Mouse (Mus musculus): ENCODE data around the gene Prpf6. TPM values are rescaled to one million over a fixed set of nuclear protein-coding genes. Genes with fewer than 3 reads are reported as not detected.

The Prpf6 gene
- total RNA-seq, 2 experiments from 2014 or later: 61.8 to 66.9 TPM

DNA sequence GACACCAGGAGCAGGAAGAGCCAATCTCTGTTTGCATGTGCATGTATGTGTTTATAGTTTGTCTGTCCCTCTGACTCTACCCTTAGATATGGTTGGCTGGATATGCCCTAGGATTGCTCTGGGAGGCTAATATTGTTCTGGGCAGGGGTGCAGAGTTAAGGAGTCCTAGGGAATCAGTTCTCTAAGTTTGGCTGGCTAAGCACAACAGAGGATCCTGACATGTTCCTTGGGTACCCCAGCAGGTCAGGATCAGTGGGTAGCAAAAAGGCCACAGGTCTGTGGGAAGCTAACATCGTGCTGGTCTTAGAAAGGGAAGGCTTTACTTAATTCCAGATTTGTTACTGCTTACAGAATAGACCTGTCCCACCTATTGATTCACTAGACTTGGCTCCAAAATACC is 12.0 kb upstream of the Prpf6 start:
- no peak for DNase-seq

DNA sequence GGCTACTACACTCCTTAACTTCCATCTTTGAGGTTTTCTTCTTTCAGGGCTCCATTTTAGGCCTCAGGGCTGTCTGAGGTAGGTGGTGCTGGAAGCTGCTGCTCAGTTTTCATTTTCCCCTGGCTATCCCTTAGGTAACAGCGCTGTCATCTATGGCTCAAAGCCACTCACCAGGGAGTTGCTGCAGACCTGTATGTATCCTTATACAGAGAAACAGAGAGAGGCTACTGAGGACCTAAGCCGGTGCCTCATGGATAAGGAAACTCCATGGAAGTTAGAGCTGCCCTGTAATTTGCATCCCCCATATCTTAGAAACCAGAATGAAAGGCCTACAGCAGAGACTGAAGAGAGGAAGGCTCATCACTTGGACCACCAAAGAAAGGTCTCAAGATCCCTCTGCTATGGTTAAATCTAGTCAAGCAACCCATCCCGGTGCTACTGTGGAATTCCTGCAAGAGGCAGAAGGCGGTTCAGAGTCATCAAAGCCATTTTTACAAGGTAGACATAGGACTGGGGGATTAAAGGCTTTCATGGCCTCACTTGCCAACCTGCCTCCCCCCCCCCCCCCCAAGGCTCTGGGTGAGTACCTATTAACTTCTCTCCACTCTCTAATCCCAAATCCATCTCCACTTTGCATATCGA is 11.4 kb upstream of the Prpf6 start:
- DNase-seq: no peak

DNA sequence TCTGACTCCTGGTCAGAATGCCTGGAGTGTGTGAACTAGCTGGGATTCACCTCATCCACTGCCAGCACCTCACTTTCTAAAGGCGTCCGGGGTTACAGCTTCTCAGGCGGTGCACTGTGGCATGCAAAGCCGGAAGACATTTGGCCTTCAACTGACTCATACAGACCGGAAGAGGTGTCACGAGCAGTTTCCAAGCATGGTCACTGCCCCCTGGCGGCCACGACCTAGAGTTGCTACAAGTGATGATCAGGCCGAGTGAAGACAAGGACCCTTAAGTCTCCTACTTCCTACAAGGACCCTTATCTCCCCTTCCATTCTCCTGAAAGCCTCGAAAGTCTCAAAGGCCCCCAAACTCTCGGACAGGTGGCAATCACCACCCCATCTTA is 10.7 kb upstream of the Prpf6 start:
- peak; percentile 88 to 90 for DNase-seq

DNA sequence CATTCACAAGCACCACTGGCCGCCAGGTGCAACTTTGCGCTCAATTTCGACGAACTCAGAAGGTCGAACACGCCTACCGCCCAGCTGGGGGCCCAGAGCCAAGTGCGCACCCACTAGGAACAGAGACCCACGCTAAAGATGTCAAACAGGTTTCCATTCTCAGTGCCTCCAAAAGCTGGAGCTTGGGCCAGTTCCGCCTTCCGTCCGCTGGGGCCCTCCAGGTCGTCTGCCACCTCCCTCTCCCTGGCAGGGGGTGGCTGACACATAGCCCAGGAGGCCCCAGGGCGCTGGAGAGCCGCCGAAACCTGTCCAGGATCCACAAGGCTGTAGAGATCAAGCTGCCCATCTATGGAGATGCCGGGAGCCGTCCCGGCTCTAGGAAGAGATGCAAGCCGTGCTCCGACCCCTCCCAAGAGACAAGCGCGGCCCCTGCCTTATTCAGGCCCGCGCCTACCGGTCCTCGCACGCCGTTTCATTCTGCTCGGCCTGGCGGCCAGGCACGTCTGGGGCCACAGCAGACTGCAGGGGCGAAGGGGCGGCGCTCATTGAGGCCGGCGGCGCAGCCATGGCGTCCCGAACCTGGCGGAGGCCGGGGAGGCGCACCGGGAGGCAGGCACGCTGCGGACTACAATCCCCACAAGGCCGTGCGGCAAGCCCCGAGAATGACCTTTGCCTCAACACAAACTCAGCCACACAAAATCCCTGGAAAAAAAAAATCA is 10.1 kb upstream of the Prpf6 start:
- DNase-seq: peak; percentile 93 to 95

DNA sequence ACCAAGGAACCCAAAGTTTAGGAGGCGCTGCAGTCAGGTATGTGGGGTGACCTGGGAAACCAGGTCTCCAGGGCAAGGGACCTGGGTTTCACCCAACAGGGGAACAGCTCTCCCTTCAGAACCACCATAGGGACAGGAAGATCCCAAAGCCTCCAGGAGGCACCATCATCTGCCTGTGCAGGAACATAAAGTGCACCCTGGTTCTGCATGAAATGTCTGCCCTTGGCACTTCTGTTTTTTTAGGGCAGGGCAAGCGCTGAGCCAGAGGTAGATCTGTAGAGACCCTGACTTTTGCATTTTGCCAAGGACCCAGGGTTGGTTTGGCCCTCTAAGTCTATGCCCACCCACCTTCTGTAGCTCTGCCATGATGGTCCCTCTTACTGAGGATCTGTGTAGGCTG is 9.3 kb upstream of the Prpf6 start:
- DNase-seq: no peak

- DNase-seq: no peak
Measured at GRCm38 (mm10) chr2:181582939-181583338, 8.7 kb upstream of the Prpf6 start.

GRCm38 (mm10) chr2:181583460-181584257 is 8.0 kb upstream of the Prpf6 start:
- DNase-seq: no peak

DNA sequence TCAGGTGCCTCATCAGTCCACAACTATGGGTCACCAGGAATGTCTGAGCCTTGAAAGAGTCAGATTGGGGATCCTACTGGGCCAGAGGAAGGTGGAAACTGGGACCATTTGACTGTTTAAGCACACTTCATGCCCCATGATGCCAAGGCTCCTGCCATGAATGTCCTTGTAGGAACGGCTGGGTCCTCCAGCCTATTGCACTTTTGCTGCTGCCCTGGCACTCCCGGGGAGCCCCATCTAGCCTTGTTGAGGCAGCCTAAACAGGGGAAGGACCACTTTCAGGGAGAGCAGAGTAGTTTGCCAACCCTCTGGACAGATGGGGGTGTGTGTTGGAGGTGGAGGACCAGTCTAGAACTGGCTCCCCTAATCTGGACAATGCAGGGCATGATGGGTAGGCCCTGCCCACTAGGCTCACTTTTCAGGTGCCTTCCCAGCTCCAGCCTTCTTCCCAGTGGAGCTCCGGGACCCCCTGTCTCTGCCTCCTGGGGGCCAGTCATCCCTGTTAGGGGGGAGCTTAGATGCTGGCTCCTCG is 7.2 kb upstream of the Prpf6 start, which contains the start of gene Uckl1:
Gene Uckl1 (minus strand): TSS at position 482 of the 532 bp plus-strand sequence.
- DNase-seq: no peak

DNA sequence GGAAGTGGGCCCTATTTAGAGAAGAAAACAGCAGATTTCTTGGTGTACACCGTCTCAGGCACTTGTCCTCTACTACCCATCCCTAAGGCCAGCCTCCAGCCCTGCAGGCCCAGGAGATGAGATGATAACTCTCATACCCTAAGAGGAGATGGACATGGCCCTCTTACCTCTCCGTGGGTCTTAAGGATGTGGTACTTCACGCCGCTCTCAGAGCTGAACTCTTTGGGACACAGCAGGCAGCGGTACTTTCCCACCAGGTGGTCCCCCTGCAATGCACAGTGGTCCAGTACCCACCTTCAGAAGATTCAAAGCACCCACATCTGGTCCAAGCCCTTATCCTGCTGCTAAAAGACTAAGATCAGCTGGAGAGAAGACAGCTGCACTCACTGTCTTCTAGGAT is 6.2 kb upstream of the Prpf6 start:
- no peak for DNase-seq

GRCm38 (mm10) chr2:181586124-181586523 is 5.5 kb upstream of the Prpf6 start:
- DNase-seq: no peak

DNA sequence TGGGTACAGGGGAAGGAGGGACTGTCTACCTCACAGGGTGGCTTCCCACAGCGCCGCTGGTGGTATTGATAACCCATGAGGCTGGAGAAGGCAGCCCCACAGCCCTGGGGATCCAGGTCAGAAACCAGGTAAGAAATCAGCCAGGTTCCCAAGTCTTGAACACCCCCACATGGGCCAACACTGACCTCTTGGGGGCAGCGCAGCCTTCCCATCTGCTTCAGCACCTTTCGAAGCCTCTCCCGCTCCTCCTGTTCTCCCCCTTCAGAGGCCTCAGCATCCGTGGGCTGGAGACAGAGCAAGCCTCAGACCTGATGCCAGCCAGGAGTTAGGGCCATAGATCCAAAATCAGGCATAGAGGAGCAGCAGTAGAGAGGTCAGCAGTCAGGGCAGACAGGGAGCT is 3.9 kb upstream of the Prpf6 start:
- DNase-seq: no peak

- no peak for DNase-seq
Measured at GRCm38 (mm10) chr2:181588229-181588780, 3.4 kb upstream of the Prpf6 start.

DNA sequence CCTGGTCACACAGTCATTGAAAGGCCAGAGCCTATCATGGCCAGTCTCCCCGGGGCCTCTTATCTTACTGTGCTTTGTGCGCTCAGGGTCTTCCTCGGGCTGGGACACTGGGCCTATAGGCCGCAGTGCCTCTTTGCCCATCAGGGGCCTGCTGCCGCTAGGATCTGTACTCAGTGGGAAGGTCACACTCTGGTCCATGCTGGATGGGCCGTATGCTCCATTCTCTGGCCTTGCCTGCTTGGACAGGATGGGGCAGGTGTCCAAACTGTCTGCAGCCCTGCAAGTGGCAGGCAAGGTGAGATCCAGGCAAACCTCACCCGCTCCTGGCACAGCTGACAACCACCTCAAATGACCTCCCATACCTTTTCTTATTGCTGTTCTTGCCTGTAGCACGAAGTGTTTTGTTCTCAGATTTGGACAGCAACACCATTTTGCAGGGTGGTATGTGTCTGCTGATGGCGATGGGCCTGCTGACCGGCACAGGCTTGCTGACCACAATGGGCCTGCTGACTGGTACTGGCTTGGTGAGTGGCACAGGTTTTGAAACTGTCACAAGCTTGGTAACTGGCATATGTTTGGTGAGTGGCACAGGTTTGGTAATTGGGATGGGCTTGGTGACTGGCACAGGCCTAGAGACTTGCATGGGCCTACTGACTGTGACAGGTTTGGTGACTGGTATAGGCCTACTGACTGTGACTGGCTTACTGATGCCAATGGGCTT is 2.5 kb upstream of the Prpf6 start:
- no peak for DNase-seq

DNA sequence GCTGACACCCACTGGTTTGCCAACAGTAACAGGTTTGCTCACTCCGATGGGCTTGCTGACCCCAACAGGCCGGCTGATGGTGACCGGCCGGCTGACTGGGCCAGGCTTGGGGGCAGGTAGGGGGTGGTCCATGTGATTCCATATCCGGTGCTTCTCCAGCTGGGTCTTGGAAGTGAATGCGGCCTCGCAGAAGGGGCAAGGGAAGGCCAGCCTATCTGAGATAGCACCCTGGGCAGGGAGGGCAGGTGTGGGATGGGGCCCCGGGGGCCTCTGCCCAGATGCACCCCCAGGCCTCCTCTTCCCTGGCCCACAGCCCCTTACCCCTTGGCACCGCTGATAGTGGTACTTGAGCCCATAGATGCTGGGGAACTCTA is 1.9 kb upstream of the Prpf6 start:
- DNase-seq: no peak

- DNase-seq: no peak
Measured at GRCm38 (mm10) chr2:181590471-181590870, 1.2 kb upstream of the Prpf6 start.

DNA sequence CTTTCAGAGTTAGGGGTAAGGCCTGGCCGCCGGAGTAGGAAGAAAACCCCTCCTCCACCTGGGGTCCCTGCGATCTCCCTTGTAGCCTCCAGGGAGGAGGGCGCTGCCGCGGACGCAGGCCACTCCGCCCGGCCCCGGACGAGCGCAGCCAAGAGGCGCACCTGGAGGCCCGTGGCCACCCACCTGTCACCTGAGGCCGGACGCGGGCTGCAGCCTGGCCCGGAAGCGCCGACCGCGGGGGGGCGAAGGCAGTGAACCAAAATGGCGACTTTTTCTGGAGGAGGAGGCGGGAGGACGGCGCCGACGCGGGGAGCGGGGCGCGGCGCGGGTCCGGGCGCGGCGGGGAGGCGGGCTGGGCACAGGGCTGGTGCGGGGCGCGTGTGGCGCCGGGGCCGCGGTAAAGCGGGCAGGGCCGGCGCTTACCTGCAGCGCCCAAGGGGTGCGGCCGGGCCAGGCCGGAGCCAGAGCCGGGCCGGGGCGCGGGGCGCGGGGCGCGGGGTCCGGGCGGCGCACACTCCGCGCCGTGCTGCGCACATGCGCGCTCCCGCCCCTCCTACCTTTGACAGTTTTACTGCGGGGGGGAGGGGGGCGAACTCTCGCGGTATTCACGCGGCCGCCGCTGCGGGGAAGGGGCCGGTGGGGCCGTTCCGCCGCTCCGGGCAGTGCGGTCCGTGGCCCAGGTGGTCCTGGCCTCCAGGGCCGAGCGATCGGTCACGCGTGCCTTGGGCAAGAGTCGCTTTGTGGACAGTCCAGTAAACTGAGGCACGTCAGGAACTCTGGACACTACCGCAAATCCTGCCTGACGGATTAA is 768 bp downstream of the Prpf6 start, which contains the start of gene Zfp512b:
Gene Zfp512b (minus strand): TSS at position 573 of the 811 bp plus-strand sequence.
- peak; percentile 74 to 86 for DNase-seq

GRCm38 (mm10) chr2:181593042-181593421 is 1.4 kb downstream of the Prpf6 start:
- no peak for DNase-seq

- DNase-seq: no peak
Measured at GRCm38 (mm10) chr2:181593937-181594336, 2.3 kb downstream of the Prpf6 start.

- peak; percentile 83 to 87 for DNase-seq
Measured at GRCm38 (mm10) chr2:181594946-181595696, 3.5 kb downstream of the Prpf6 start.
